Mouse (Mus musculus): ENCODE measurements at regions not wholly inside any gene's neighbourhood (a gene's known extent, or its start where the extent isn't known, plus 50 kb on each side); places are given as distances from the start of the nearest gene placed in this dataset.

GRCm38 (mm10) chr4:89400342-89400741 lies 89.5 kb upstream of the Cdkn2b start:
- CTCF ChIA-PET = no interaction called here

- CTCF ChIA-PET = no interaction called here
These were observed 88.4 kb upstream of the Cdkn2b start for GRCm38 (mm10) chr4:89399277-89399676.

- CTCF ChIA-PET = no interaction called here
These were observed 85.2 kb upstream of the Cdkn2b start for GRCm38 (mm10) chr4:89396020-89396419.

GRCm38 (mm10) chr4:89395336-89395735 lies 84.5 kb upstream of the Cdkn2b start:
- CTCF ChIA-PET = no interaction called here

- CTCF ChIA-PET = no interaction called here
These were observed 82.4 kb upstream of the Cdkn2b start for GRCm38 (mm10) chr4:89393251-89393711.

- CTCF ChIA-PET = no interaction called here
These were observed 82.0 kb upstream of the Cdkn2b start for GRCm38 (mm10) chr4:89392791-89393190.

GRCm38 (mm10) chr4:89391463-89392308 lies 80.8 kb upstream of the Cdkn2b start:
- CTCF ChIA-PET = no interaction called here

GRCm38 (mm10) chr4:89383548-89383947 lies 72.7 kb upstream of the Cdkn2b start:
- CTCF ChIA-PET = no interaction called here

GRCm38 (mm10) chr4:89382434-89382976 lies 71.7 kb upstream of the Cdkn2b start:
- CTCF ChIA-PET = no interaction called here

- CTCF ChIA-PET = no interaction called here
These were observed 70.9 kb upstream of the Cdkn2b start for GRCm38 (mm10) chr4:89381763-89382162.

GRCm38 (mm10) chr4:89381077-89381476 lies 70.2 kb upstream of the Cdkn2b start:
- CTCF ChIA-PET = no interaction called here

- CTCF ChIA-PET = no interaction called here
These were observed 69.6 kb upstream of the Cdkn2b start for GRCm38 (mm10) chr4:89380330-89380945.

- CTCF ChIA-PET = no interaction called here
These were observed 68.9 kb upstream of the Cdkn2b start for GRCm38 (mm10) chr4:89379622-89380329.

GRCm38 (mm10) chr4:89372631-89373030 lies 61.8 kb upstream of the Cdkn2b start:
- CTCF ChIA-PET = no interaction called here

- CTCF ChIA-PET = no interaction called here
These were observed 58.1 kb upstream of the Cdkn2b start for GRCm38 (mm10) chr4:89368850-89369524.

GRCm38 (mm10) chr4:89366581-89367141 lies 55.8 kb upstream of the Cdkn2b start:
- CTCF ChIA-PET = no interaction called here

- CTCF ChIA-PET = no interaction called here
These were observed 55.0 kb upstream of the Cdkn2b start for GRCm38 (mm10) chr4:89365875-89366274.

GRCm38 (mm10) chr4:89363150-89363683 lies 52.4 kb upstream of the Cdkn2b start:
- CTCF ChIA-PET = no interaction called here

- CTCF ChIA-PET = no interaction called here
These were observed 51.8 kb upstream of the Cdkn2b start for GRCm38 (mm10) chr4:89362650-89363049.

- CTCF ChIA-PET = no interaction called here
These were observed 50.5 kb upstream of the Cdkn2b start for GRCm38 (mm10) chr4:89361316-89361715.

Data from spleen, embryonic (tissue).